Mouse (Mus musculus): Measurements from ENCODE around the gene Fbxo8.
A peak's percentile ranks its signal among the peaks of the same experiment; 100 is the strongest.

DNA sequence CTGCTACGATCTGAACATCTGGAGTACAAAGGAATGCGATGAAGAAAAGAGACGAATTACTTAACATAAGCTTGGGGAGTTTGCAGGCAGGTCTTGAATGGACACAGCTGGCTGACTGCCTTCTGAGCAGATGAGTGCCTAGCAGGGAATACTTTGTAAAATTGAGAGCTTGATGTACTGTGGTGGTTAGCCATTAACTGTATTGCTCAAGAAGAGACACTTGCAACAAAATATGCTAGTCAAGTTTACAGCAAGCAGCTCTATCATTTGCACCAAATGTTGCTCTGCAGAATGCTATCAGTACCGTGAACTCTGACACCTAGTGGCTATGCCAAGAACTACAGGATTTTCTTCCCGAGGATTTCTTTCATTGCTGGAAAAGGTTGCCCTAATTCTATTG lies 64.1 kb downstream of the Fbxo8 start:
- TF ChIP-seq POLR2A (IDR thresholded peaks at IDR 0.05; ENCODE audit: borderline replicate concordance, insufficient read depth, low read length) (no peak), CTCF (IDR thresholded peaks at IDR 0.05; ENCODE audit: borderline replicate concordance, insufficient read depth, low read depth, low read length) (peak; percentile 40; the same call in 1 of the 2 replicates)

Data from cerebellum, adult 2 months (tissue).